Mouse (Mus musculus) E14TG2a.4 (cell line): ENCODE data around the gene Gm47959.

ENCODE experiments used
- CTCF ChIP-seq: conservative IDR thresholded peaks from 2 replicates; pipeline ENCODE4 v1.5.1; 2014; ENCODE audit warnings: low read length
- NANOG ChIP-seq: IDR thresholded peaks from 2 replicates; pipeline ENCODE4 v1.6.1; 2014; ENCODE audit warnings: borderline replicate concordance, low read length, mixed read lengths
- POU5F1 ChIP-seq: IDR thresholded peaks from 2 replicates; pipeline ENCODE4 v1.6.1; 2014; ENCODE audit warnings: low read length, borderline replicate concordance

DNA sequence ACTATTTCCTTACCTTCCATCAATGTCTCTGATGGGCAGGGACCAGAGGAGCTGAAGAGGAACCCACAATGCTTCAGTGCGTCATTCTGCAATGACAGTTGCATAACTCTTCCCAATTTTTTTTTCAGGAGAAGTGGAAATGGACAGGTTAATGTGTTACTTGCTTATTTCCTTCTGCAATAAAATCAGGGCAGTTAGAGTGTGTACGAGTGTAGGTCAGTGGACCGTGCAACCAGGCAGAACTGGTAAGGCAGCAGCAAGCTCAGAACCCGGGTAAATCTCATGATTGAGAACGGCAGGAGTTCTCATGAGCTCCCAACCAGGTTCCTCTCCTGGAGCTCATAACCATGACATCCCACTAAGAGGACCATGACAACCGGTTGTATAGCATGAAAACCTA is 8.3 kb upstream of the Gm47959 start:
- TF ChIP-seq CTCF = no peak
- TF ChIP-seq NANOG = no peak
- TF ChIP-seq POU5F1 = no peak
